Mouse (Mus musculus) erythroblast, adult 5-6 weeks (primary cell): ENCODE data around the gene Faap100. TPM values are rescaled to one million over a fixed set of nuclear protein-coding genes. Genes with fewer than 3 reads are reported as not detected.

Source experiments
- ATAC-seq: replicated peaks from 2 replicates; pipeline ENCODE4 v1.8.0; 2016; ENCODE audit warnings: moderate number of reproducible peaks, mild to moderate bottlenecking, moderate TSS enrichment, inconsistent platforms; ENCODE audit not compliant: poor library complexity, low FRiP score, severe bottlenecking
- total RNA-seq, 2 experiments: library from RNA; stranded (forward) in 1 of 2; stranded (reverse) in 1 of 2; fragments of 150-400 nt in 1 of 2; fragments of 200-764, 138-1000 nt in 1 of 2; gene quantifications; 2 replicates each; pipeline versions ENCODE4 v1.2.3 to v1.2.4; 2015 to 2017; ENCODE audit warnings: low replicate concordance in 2 of 2

The Faap100 gene
- total RNA-seq, 2 experiments from 2014 or later = 0.96 to 1.4 TPM

- peak; percentile 17 for ATAC-seq
Observed at GRCm38 (mm10) chr11:120378031-120378610, 443 bp downstream of the Faap100 start.

- ATAC-seq = no peak
Observed at GRCm38 (mm10) chr11:120377337-120377736, 1.2 kb downstream of the Faap100 start.

GRCm38 (mm10) chr11:120376302-120377160 is 2.0 kb downstream of the Faap100 start:
- no peak for ATAC-seq

- no peak for ATAC-seq
Observed at GRCm38 (mm10) chr11:120375324-120375723, 3.2 kb downstream of the Faap100 start.

- ATAC-seq = no peak
Observed at GRCm38 (mm10) chr11:120373820-120374586, 4.6 kb downstream of the Faap100 start.

- no peak for ATAC-seq
Observed at GRCm38 (mm10) chr11:120373025-120373424, 5.5 kb downstream of the Faap100 start.

- ATAC-seq = peak; percentile 68
Observed at GRCm38 (mm10) chr11:120369656-120370055, 8.9 kb downstream of the Faap100 start.

GRCm38 (mm10) chr11:120366443-120367027 is 12.0 kb downstream of the Faap100 start:
- no peak for ATAC-seq

GRCm38 (mm10) chr11:120362891-120363290 is 15.7 kb downstream of the Faap100 start:
- no peak for ATAC-seq

- ATAC-seq = no peak
Observed at GRCm38 (mm10) chr11:120361295-120361694, 17.3 kb downstream of the Faap100 start, which contains the start of gene Fscn2. TSS of gene Fscn2 (plus strand) at chr11:120361534.

- ATAC-seq = no peak
Observed at GRCm38 (mm10) chr11:120360755-120361154, 17.8 kb downstream of the Faap100 start.

- ATAC-seq = no peak
Observed at GRCm38 (mm10) chr11:120360062-120360461, 18.5 kb downstream of the Faap100 start.

GRCm38 (mm10) chr11:120359391-120359790 is 19.2 kb downstream of the Faap100 start:
- no peak for ATAC-seq

GRCm38 (mm10) chr11:120357791-120358401 is 20.7 kb downstream of the Faap100 start:
- ATAC-seq = no peak

GRCm38 (mm10) chr11:120356900-120357299 is 21.7 kb downstream of the Faap100 start:
- no peak for ATAC-seq

- ATAC-seq = no peak
Observed at GRCm38 (mm10) chr11:120356319-120356840, 22.2 kb downstream of the Faap100 start.

- ATAC-seq = no peak
Observed at GRCm38 (mm10) chr11:120355277-120356039, 23.1 kb downstream of the Faap100 start.
